Mouse (Mus musculus) frontal cortex, postnatal 36 days (tissue): Measurements from ENCODE around the gene Glra3.

Experiments used
- DNase-seq, 2 experiments: peaks; one replicate each; pipeline ENCODE4 v3.0.0; 2022; ENCODE audit warnings: low spot score in 2 of 2

The Glra3 gene

GRCm38 (mm10) chr8:55939870-55940525, at the start of gene Glra3:
Glra3 (plus strand) TSS chr8:55940460.
- DNase-seq = peak; percentile 54 to 61

GRCm38 (mm10) chr8:55906848-55907247, 33.4 kb upstream of the Glra3 start, which contains the start of gene Adam29:
Adam29 (minus strand) TSS chr8:55906948.
- DNase-seq = no peak

- no peak for DNase-seq
Observed at GRCm38 (mm10) chr8:55940526-55940880, 243 bp downstream of the Glra3 start.

- DNase-seq = no peak
Observed at GRCm38 (mm10) chr8:55964759-55965320, 24.6 kb downstream of the Glra3 start.

- DNase-seq = peak; percentile 3 to 52
Observed at GRCm38 (mm10) chr8:55997859-55998258, 57.6 kb downstream of the Glra3 start.

- no peak for DNase-seq
Observed at GRCm38 (mm10) chr8:56054324-56054723, 114.1 kb downstream of the Glra3 start.

GRCm38 (mm10) chr8:56063081-56063480, 122.8 kb downstream of the Glra3 start:
- peak; percentile 30 to 43 for DNase-seq

GRCm38 (mm10) chr8:56070486-56071254, 130.4 kb downstream of the Glra3 start:
- DNase-seq = no peak

GRCm38 (mm10) chr8:56083654-56084053, 143.4 kb downstream of the Glra3 start:
- DNase-seq = no peak

GRCm38 (mm10) chr8:56094385-56094784, 154.1 kb downstream of the Glra3 start:
- DNase-seq = no peak

- DNase-seq = no peak
Observed at GRCm38 (mm10) chr8:56110296-56110695, 170.0 kb downstream of the Glra3 start.

GRCm38 (mm10) chr8:56129357-56129756, 189.1 kb downstream of the Glra3 start:
- no peak for DNase-seq

GRCm38 (mm10) chr8:56150697-56151096, 210.4 kb downstream of the Glra3 start:
- no peak for DNase-seq

- no peak for DNase-seq
Observed at GRCm38 (mm10) chr8:56151574-56151973, 211.3 kb downstream of the Glra3 start.

- DNase-seq = no peak
Observed at GRCm38 (mm10) chr8:56158966-56159365, 218.7 kb downstream of the Glra3 start.
